Mouse (Mus musculus) neural tube, embryonic 11.5 days (tissue): ENCODE measurements around the gene Zfp637. TPM values are rescaled to one million over a fixed set of nuclear protein-coding genes. Genes with fewer than 3 reads are reported as not detected.
"Not testable (repeated sequence)": the region's sequence is repeated elsewhere in the genome, so short reads cannot be mapped to it uniquely, and the experiment has no call there.

Experiments
- ATAC-seq: fragments of 200-750 bp; cut with Nextera tagmentation; 2 replicates; pipeline ENCODE4 v1.8.0; 2017; ENCODE audit warnings: moderate number of reproducible peaks, mild to moderate bottlenecking, moderate TSS enrichment, moderate library complexity; ENCODE audit not compliant: insufficient read depth, low FRiP score, low TSS enrichment
- DNase-seq: peaks from one replicate; pipeline ENCODE4 v3.0.0-alpha.2; 2015; ENCODE audit warnings: low spot score
- H3K27ac ChIP-seq: fragments of 300-500 bp; sonication (generic); 2 replicates; pipeline ENCODE4 v1.5.1; 2014; ENCODE audit warnings: low read depth, mild to moderate bottlenecking, low read length
- H3K27me3 ChIP-seq: fragments of 300-500 bp; sonication (generic); 2 replicates; pipeline ENCODE4 v1.6.1; 2014; ENCODE audit warnings: mild to moderate bottlenecking, low read length, mixed read lengths; ENCODE audit not compliant: control insufficient read depth, insufficient read depth
- H3K36me3 ChIP-seq: fragments of 300-500 bp; sonication (generic); 2 replicates; pipeline ENCODE4 v1.6.1; 2014; ENCODE audit warnings: mild to moderate bottlenecking, low read length, moderate library complexity, mixed read lengths; ENCODE audit not compliant: control insufficient read depth, insufficient read depth
- H3K4me1 ChIP-seq: fragments of 300-500 bp; sonication (generic); 2 replicates; pipeline ENCODE4 v1.6.1; 2014; ENCODE audit warnings: low read length, mixed read lengths; ENCODE audit not compliant: control insufficient read depth, insufficient read depth
- H3K4me2 ChIP-seq: fragments of 300-500 bp; sonication (generic); 2 replicates; pipeline ENCODE4 v1.6.1; 2014; ENCODE audit warnings: low read depth, mild to moderate bottlenecking, moderate library complexity
- H3K4me3 ChIP-seq: fragments of 300-500 bp; sonication (generic); 2 replicates; pipeline ENCODE4 v1.5.1; 2014; ENCODE audit warnings: low read depth, low read length
- H3K9ac ChIP-seq: fragments of 300-500 bp; sonication (generic); 2 replicates; pipeline ENCODE4 v1.6.1; 2014; ENCODE audit warnings: mild to moderate bottlenecking, low read length
- H3K9me3 ChIP-seq: fragments of 300-500 bp; sonication (generic); 2 replicates; pipeline ENCODE4 v1.6.1; 2016; ENCODE audit warnings: low read length; ENCODE audit not compliant: control insufficient read depth
- WGBS: fragments of 180-500 bp; shearing (Covaris S2); extraction: QIAGEN DNeasy Blood & Tissue Kit; methylation state at CpG from one replicate; pipeline ENCODE4 v1.1.7; 2014; 5-methylcytosine and 5-hydroxymethylcytosine counted together
- polyA plus RNA-seq: library from polyadenylated mRNA; unstranded; fragments of >200 nt; fragmentation: Nextera tagmentation; extraction: Ambion mirVana; gene quantifications from 2 replicates; pipeline ENCODE4 v1.2.1, GENCODE M21; 2014

Gene Zfp637
- polyA plus RNA-seq, 1 experiment from 2014 or later = 132 TPM

GRCm38 (mm10) chr6:117851747-117852146 is 10.8 kb downstream of the Zfp637 start:
- H3K9ac ChIP-seq = no peak overlapping the region
- no peak for DNase-seq
- no peak overlapping the region for H3K27ac ChIP-seq
- H3K4me1 ChIP-seq = no peaks in the 10 kb centered on the region
- H3K36me3 ChIP-seq = peaks cover 6% of the 10 kb centered on the region
- 64% methylated on average over 2 of the region's 2 CpGs for WGBS
- no peak overlapping the region for H3K4me3 ChIP-seq
- no peaks in the 10 kb centered on the region for H3K9me3 ChIP-seq
- no peak for ATAC-seq
- H3K4me2 ChIP-seq = no peak overlapping the region
- no peaks in the 10 kb centered on the region for H3K27me3 ChIP-seq

- ATAC-seq (no peak), DNase-seq (no peak)
- no peak overlapping the region for H3K4me3 ChIP-seq
- H3K9ac ChIP-seq = no peak overlapping the region
- no peaks in the 10 kb centered on the region for H3K27me3 ChIP-seq
- no peaks in the 10 kb centered on the region for H3K4me1 ChIP-seq
- H3K4me2 ChIP-seq = no peak overlapping the region
- WGBS = 93% methylated on average over 1 of the region's 1 CpGs
- no peaks in the 10 kb centered on the region for H3K36me3 ChIP-seq
- H3K27ac ChIP-seq = no peak overlapping the region
- no peaks in the 10 kb centered on the region for H3K9me3 ChIP-seq
Measured at GRCm38 (mm10) chr6:117857990-117858389, 17.0 kb downstream of the Zfp637 start.

GRCm38 (mm10) chr6:117861848-117862247 is 20.9 kb downstream of the Zfp637 start, which contains the start of gene Zfp239:
Gene Zfp239, plus strand, starts transcription at chr6:117862100.
- ATAC-seq = no peak
- Histone ChIP-seq H3K36me3 (no peaks in the 10 kb centered on the region), H3K4me3 (peak within 1 kb of the TSS; percentile 75), H3K9ac (peak within 1 kb of the TSS; percentile 81), H3K27ac (no peak within 1 kb of the TSS), H3K4me1 (0 out of 2 replicates have a peak, but pooled peaks cover 2% of the 10 kb centered on the region), H3K27me3 (no peaks in the 10 kb centered on the region), H3K4me2 (peak within 1 kb of the TSS; percentile 98), H3K9me3 (no peaks in the 10 kb centered on the region)
- no peak for DNase-seq
- 71% methylated on average over 6 of the region's 6 CpGs for WGBS

GRCm38 (mm10) chr6:117862465-117862864 is 21.5 kb downstream of the Zfp637 start:
- no peak for DNase-seq

GRCm38 (mm10) chr6:117862899-117863620 is 22.1 kb downstream of the Zfp637 start:
- peak; percentile 87 for ATAC-seq
- H3K4me3 ChIP-seq = peak overlapping the region; percentile 75
- no peak overlapping the region for H3K27ac ChIP-seq

More at GRCm38 (mm10) chr6:117862465-117862864, 21.5 kb downstream of the Zfp637 start:
- Histone ChIP-seq H3K27ac (no peak overlapping the region), H3K9me3 (no peaks in the 10 kb centered on the region), H3K36me3 (no peaks in the 10 kb centered on the region), H3K4me2 (peak overlapping the region; percentile 98; the same call in 1 of the 2 replicates), H3K4me3 (no peak overlapping the region), H3K27me3 (no peaks in the 10 kb centered on the region), H3K9ac (no peak overlapping the region), H3K4me1 (0 out of 2 replicates have a peak, but pooled peaks cover 2% of the 10 kb centered on the region)
- 76% methylated on average over 8 of the region's 8 CpGs for WGBS
- no peak for ATAC-seq

GRCm38 (mm10) chr6:117863751-117864150 is 22.8 kb downstream of the Zfp637 start:
- H3K4me2 ChIP-seq = peak overlapping the region; percentile 98
- 0 out of 2 replicates have a peak overlapping the region, but pooled peaks have one; percentile 75 for H3K4me3 ChIP-seq
- H3K27me3 ChIP-seq = no peaks in the 10 kb centered on the region
- WGBS = 97% methylated on average over 8 of the region's 8 CpGs
- DNase-seq = no peak
- H3K27ac ChIP-seq = no peak overlapping the region
- H3K4me1 ChIP-seq = 0 out of 2 replicates have a peak, but pooled peaks cover 2% of the 10 kb centered on the region
- ATAC-seq = no peak
- H3K9ac ChIP-seq = no peak overlapping the region; the same call in 1 of the 2 replicates
- no peaks in the 10 kb centered on the region for H3K9me3 ChIP-seq
- no peaks in the 10 kb centered on the region for H3K36me3 ChIP-seq

More at GRCm38 (mm10) chr6:117862899-117863620, 22.1 kb downstream of the Zfp637 start:
- WGBS = 5% methylated on average over 26 of the region's 26 CpGs
- no peaks in the 10 kb centered on the region for H3K27me3 ChIP-seq
- 0 out of 2 replicates have a peak, but pooled peaks cover 2% of the 10 kb centered on the region for H3K4me1 ChIP-seq
- DNase-seq = peak; percentile 65
- peak overlapping the region; percentile 81 for H3K9ac ChIP-seq
- H3K36me3 ChIP-seq = no peaks in the 10 kb centered on the region
- H3K4me2 ChIP-seq = peak overlapping the region; percentile 98
- H3K9me3 ChIP-seq = no peaks in the 10 kb centered on the region

GRCm38 (mm10) chr6:117868187-117868586 is 27.2 kb downstream of the Zfp637 start:
- no peak overlapping the region for H3K9ac ChIP-seq
- 93% methylated on average over 8 of the region's 8 CpGs for WGBS
- ATAC-seq (no peak), DNase-seq (no peak)
- no peak overlapping the region for H3K4me3 ChIP-seq
- H3K27ac ChIP-seq = no peak overlapping the region
- H3K9me3 ChIP-seq = no peaks in the 10 kb centered on the region
- no peak overlapping the region for H3K4me2 ChIP-seq
- H3K4me1 ChIP-seq = 0 out of 2 replicates have a peak, but pooled peaks cover 2% of the 10 kb centered on the region
- H3K27me3 ChIP-seq = no peaks in the 10 kb centered on the region
- H3K36me3 ChIP-seq = no peaks in the 10 kb centered on the region

GRCm38 (mm10) chr6:117871034-117871433 is 30.1 kb downstream of the Zfp637 start:
- Histone ChIP-seq H3K27me3 (no peaks in the 10 kb centered on the region), H3K27ac (no peak overlapping the region), H3K4me3 (no peak overlapping the region), H3K9me3 (no peaks in the 10 kb centered on the region), H3K9ac (no peak overlapping the region), H3K4me1 (no peaks in the 10 kb centered on the region), H3K4me2 (no peak overlapping the region), H3K36me3 (no peaks in the 10 kb centered on the region)
- WGBS = 77% methylated on average over 14 of the region's 14 CpGs
- ATAC-seq = no peak
- DNase-seq = no peak

- H3K9me3 ChIP-seq, H3K9ac ChIP-seq, H3K4me3 ChIP-seq, H3K36me3 ChIP-seq, H3K27ac ChIP-seq, H3K4me1 ChIP-seq, H3K27me3 ChIP-seq, H3K4me2 ChIP-seq, DNase-seq, ATAC-seq: not testable (repeated sequence)
- 89% methylated on average over 7 of the region's 7 CpGs for WGBS
Measured at GRCm38 (mm10) chr6:117873450-117873849, 32.5 kb downstream of the Zfp637 start.
